Mouse (Mus musculus): Measurements from ENCODE around the gene Sgms1. TPM values are rescaled to one million over a fixed set of nuclear protein-coding genes. Genes with fewer than 3 reads are reported as not detected.

Sgms1 gene
- polyA plus RNA-seq, 1 experiment from 2014 or later, result 36.7 TPM

DNA sequence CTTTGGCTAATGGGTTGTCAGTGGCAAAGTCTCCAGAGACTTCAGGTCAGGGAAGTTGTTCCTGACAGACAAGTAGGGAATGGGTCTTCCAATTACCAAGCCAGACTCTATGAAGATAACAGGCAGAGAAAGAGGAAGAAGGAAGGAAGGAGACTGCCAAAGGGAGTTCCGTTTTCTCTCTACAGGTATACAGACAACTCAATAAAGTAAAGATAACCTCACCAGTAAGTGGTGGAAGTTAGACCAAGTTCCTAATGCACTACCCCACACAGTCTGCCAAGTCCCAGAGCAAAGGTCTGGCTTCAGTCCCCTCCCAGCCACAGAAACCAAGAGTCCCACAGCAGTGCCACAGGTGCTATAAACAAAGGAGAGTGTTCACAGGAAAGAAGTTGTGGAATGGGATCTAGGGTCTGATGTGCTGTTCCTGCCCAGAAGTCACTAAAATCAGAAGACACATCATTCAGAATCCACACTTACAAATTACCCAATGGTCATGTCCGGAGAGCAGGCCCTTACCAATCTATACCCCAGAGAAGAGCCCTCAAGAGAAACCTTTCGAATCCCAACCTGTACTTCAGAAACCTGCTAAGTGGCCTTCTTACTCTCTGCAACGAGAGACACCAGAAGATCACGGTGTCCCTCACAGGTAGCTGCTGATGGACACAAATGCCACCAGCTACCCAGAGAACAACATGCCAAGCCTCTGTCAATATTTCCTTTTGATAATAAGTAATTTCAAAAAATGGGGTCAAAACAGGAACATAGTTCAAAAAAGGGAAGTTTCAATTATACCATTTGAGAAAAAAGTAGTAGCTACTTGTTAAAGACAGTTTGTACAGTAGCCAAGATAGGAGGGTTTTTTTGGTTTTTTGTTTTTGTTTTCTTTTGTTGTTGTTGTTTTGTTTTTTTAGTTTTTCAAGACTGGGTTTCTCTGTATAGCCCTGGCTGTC lies 140.1 kb downstream of the Sgms1 start:
- Histone ChIP-seq H3K27ac (no peak overlapping the region), H3K36me3 (no peaks in the 10 kb centered on the region), H3K9ac (no peak overlapping the region), H3K4me1 (replicated peaks) (peaks cover 17% of the 10 kb centered on the region), H3K4me2 (no peak overlapping the region), H3K27me3 (no peaks in the 10 kb centered on the region), H3K9me3 (replicated peaks) (no peaks in the 10 kb centered on the region), H3K4me3 (no peak overlapping the region)
- 76% methylated on average over 5 of the region's 5 CpGs for WGBS
- ATAC-seq (replicated peaks; ENCODE audit: insufficient number of reproducible peaks, insufficient read depth, low FRiP score, low read depth), result no peak

DNA sequence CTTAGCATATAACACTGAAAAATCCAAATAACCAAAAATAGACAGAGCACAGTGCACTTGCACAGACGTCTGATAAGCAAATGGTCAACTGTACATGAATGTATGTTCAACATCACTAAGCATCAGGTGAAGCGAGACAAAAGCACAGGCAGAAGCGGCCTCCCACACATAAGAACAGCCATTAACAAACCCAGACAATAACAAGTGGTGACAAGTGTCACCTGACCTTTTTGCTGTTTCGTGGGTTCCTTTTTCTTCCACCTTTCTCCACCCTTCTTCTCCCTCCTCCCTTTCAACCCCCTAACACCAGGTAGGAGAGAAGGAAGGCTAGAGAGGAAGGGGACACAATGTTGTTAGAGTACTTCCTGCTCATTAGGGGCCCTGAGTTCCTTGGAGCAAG lies 144.6 kb downstream of the Sgms1 start:
- no peak for ATAC-seq (replicated peaks; ENCODE audit: insufficient number of reproducible peaks, insufficient read depth, low FRiP score, low read depth)
- WGBS, result 53% methylated on average over 4 of the region's 4 CpGs
- Histone ChIP-seq H3K36me3 (no peaks in the 10 kb centered on the region), H3K27ac (no peak overlapping the region), H3K4me1 (replicated peaks) (peaks cover 7% of the 10 kb centered on the region), H3K27me3 (no peaks in the 10 kb centered on the region), H3K4me3 (no peak overlapping the region), H3K9me3 (replicated peaks) (no peaks in the 10 kb centered on the region), H3K9ac (no peak overlapping the region), H3K4me2 (no peak overlapping the region)

DNA sequence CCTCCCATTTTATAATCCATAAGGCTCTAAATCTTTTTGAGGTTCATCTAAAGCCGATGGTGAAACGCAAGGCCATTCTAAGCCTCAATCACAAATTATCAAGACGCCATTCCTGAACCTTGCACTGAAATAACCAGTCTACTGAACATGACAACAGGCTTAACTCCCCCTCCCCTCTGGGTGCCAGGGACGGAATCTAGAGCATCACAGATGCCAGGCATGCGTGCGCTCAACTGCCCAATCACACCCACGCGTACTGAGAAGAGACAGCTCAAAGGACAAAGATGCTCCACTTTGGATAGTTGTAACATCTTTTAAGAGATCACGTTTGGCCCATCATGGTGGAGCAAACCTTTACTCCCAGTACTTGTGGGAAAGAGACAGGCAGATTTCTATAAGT lies 146.3 kb downstream of the Sgms1 start:
- H3K36me3 ChIP-seq, result no peaks in the 10 kb centered on the region
- no peak for ATAC-seq (replicated peaks; ENCODE audit: insufficient number of reproducible peaks, insufficient read depth, low FRiP score, low read depth)
- 91% methylated on average over 9 of the region's 9 CpGs for WGBS
- H3K4me2 ChIP-seq, result no peak overlapping the region
- H3K27ac ChIP-seq, result no peak overlapping the region
- no peaks in the 10 kb centered on the region for H3K9me3 ChIP-seq (replicated peaks)
- H3K9ac ChIP-seq, result no peak overlapping the region
- H3K27me3 ChIP-seq, result no peaks in the 10 kb centered on the region
- H3K4me3 ChIP-seq, result no peak overlapping the region
- peaks cover 19% of the 10 kb centered on the region for H3K4me1 ChIP-seq (replicated peaks)

DNA sequence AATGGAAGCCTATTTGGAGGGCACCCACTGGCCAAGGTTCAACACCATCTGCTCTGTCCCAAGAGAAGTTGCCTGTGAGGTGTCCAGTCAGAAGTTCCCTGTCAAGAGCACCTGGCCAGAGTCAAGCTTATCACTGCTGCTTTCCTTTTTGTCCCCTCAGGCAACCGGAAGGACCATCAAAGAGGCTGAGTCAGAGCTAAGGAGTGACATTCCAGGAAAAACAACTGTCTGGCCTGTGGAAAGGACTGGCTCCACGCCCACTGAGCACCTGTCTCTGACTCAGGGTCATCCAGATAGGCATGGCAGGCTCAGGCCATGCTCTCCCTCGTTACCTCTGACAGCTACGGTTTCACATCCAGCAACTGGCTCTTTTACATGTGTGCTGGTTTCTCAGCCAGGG lies 147.4 kb downstream of the Sgms1 start:
- Histone ChIP-seq H3K9me3 (replicated peaks) (no peaks in the 10 kb centered on the region), H3K4me3 (no peak overlapping the region), H3K27ac (no peak overlapping the region), H3K4me2 (no peak overlapping the region), H3K36me3 (no peaks in the 10 kb centered on the region), H3K27me3 (no peaks in the 10 kb centered on the region), H3K4me1 (replicated peaks) (peaks cover 22% of the 10 kb centered on the region), H3K9ac (no peak overlapping the region)
- ATAC-seq (replicated peaks; ENCODE audit: insufficient number of reproducible peaks, insufficient read depth, low FRiP score, low read depth), result no peak
- 42% methylated on average over 4 of the region's 4 CpGs for WGBS

DNA sequence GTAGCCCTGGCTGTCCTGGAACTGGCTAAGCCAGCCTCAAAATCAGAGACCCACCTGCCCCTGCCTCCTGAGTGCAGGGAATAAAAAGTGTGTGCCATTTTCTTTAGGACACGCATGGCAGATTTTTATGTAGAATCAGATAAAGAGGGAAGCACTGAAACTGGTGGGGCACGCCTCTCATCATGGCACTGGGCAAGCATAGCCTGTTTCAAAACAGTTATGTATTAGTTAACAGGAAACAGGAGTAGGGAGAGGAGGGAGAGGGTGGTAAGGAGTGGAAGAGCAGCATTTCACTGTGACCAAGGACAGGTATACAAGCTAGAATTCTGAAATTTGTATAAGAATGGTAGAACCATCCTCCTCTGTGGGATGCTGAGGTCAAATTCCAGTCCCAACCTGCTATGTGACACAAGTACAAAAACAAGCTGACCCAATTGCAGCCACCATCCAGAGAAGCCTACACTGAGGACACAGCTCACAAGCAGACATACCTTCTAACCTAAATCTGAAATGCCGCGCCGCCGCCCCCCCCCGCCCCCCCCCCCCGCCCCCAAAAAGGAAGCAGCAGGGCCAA lies 149.0 kb downstream of the Sgms1 start:
- peaks cover 22% of the 10 kb centered on the region for H3K4me1 ChIP-seq (replicated peaks)
- no peak for ATAC-seq (replicated peaks; ENCODE audit: insufficient number of reproducible peaks, insufficient read depth, low FRiP score, low read depth)
- no peak overlapping the region for H3K4me3 ChIP-seq
- H3K27me3 ChIP-seq, result no peaks in the 10 kb centered on the region
- H3K27ac ChIP-seq, result no peak overlapping the region
- H3K4me2 ChIP-seq, result no peak overlapping the region
- no peaks in the 10 kb centered on the region for H3K36me3 ChIP-seq
- H3K9ac ChIP-seq, result no peak overlapping the region
- no peaks in the 10 kb centered on the region for H3K9me3 ChIP-seq (replicated peaks)
- 64% methylated on average over 8 of the region's 8 CpGs for WGBS

DNA sequence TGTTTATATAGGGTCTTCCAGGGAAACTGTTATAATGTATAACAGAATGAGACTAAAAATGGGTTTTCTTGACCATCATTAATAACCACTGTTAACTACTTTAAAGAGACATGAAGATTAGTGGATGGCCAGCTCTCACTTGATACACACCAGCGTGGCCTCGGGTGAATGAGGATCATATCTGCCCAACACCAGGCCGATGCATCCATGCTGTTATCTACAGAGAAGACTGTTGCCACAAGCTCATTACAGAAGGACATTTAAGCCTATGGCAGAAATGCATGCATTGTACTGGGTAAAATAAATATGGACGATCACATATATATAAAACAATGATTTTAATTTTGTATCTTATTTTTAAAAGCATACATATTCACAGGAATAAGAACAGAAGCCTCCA lies 149.6 kb downstream of the Sgms1 start:
- Histone ChIP-seq H3K4me1 (replicated peaks) (peaks cover 22% of the 10 kb centered on the region), H3K36me3 (no peaks in the 10 kb centered on the region), H3K27ac (no peak overlapping the region), H3K4me3 (no peak overlapping the region), H3K9ac (no peak overlapping the region), H3K27me3 (no peaks in the 10 kb centered on the region), H3K9me3 (replicated peaks) (no peaks in the 10 kb centered on the region), H3K4me2 (no peak overlapping the region)
- no peak for ATAC-seq (replicated peaks; ENCODE audit: insufficient number of reproducible peaks, insufficient read depth, low FRiP score, low read depth)
- WGBS, result 67% methylated on average over 4 of the region's 4 CpGs

DNA sequence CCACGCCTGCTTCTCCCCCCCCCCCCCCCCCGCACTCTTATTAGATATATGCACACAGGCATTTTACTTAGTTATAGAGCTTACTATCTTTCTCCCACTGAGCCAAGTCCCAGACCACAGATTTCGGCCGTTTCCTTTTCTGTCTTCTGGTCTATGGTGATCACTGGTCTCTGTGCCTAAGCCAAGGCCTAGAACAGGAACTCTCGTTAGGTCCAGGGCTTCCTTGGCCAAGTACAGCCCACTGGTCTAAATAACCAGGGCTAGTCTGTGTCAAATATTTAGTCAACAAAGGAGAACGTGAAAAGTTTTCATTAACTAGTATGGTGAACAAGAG lies 150.1 kb downstream of the Sgms1 start:
- H3K9me3 ChIP-seq (replicated peaks), result no peaks in the 10 kb centered on the region
- H3K4me2 ChIP-seq, result no peak overlapping the region
- no peaks in the 10 kb centered on the region for H3K27me3 ChIP-seq
- no peak overlapping the region for H3K27ac ChIP-seq
- no peak overlapping the region for H3K9ac ChIP-seq
- H3K36me3 ChIP-seq, result no peaks in the 10 kb centered on the region
- no peak for ATAC-seq (replicated peaks; ENCODE audit: insufficient number of reproducible peaks, insufficient read depth, low FRiP score, low read depth)
- H3K4me1 ChIP-seq (replicated peaks), result peaks cover 22% of the 10 kb centered on the region
- H3K4me3 ChIP-seq, result no peak overlapping the region
- 71% methylated on average over 6 of the region's 6 CpGs for WGBS

DNA sequence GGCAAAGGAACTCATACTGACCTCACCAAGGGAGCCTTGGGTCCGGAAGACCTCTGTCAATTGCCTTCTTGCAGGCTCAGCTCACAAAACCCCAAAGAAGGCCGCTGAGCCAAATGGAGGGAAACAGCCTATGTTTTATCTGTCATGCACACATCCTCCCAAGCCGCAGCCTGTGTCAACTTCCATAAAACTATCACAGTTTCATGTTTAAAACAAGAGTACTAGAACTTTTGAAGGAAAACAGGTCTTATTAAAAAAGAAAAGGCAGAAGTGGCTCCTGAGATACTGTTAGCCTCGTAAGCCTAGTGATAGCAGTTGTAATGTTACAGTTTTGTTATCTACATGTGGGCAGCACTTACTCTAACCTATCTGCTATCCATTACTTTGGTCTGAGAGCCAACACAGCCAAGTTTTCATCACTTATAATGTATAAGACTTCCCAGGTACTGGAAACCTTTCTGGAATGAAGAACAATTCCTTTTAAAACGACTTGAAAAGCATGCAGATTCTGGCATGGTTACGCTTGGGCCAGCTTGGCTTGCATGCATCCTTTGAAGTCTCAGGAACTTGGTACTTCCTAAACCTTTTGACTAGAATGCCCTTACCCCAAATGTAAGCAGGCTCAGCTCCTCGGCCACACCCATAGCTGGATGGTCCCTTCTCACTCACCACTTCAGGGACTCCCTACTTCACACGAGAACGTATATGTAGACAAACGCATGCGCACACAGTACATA lies 150.6 kb downstream of the Sgms1 start:
- H3K4me1 ChIP-seq (replicated peaks), result peaks cover 22% of the 10 kb centered on the region

DNA sequence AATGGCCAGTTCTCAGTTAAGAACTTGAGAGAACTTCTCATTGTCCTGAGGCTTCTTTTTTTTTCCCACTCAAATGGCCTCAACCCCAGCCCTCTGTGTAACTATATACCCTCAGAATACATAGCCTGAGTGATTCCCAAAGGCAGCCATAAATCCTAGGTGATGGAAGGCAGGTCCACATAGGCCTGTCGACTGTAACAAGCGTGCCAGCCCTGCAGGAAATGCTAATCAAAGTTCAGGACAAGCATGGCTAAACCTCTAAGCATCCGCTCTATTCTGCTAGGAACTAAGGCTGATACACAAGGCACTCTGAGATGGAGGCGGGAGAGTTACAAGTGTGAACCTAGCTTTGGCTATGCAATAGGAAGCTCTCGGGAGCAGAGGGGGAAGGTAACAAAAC lies 151.8 kb downstream of the Sgms1 start:
- WGBS, result 69% methylated on average over 5 of the region's 5 CpGs
- Histone ChIP-seq H3K9ac (no peak overlapping the region), H3K27ac (no peak overlapping the region), H3K27me3 (no peaks in the 10 kb centered on the region), H3K4me2 (no peak overlapping the region), H3K36me3 (no peaks in the 10 kb centered on the region), H3K4me1 (replicated peaks) (peaks cover 22% of the 10 kb centered on the region), H3K9me3 (replicated peaks) (no peaks in the 10 kb centered on the region), H3K4me3 (no peak overlapping the region)
- no peak for ATAC-seq (replicated peaks; ENCODE audit: insufficient number of reproducible peaks, insufficient read depth, low FRiP score, low read depth)

More for the DNA sequence above, 150.6 kb downstream of the Sgms1 start:
- WGBS, result 63% methylated on average over 11 of the region's 11 CpGs
- Histone ChIP-seq H3K27ac (0 out of 2 replicates have a peak overlapping the region, but pooled peaks have one; percentile 20), H3K27me3 (no peaks in the 10 kb centered on the region), H3K36me3 (no peaks in the 10 kb centered on the region), H3K4me3 (no peak overlapping the region), H3K9ac (no peak overlapping the region), H3K4me2 (no peak overlapping the region), H3K9me3 (replicated peaks) (no peaks in the 10 kb centered on the region)
- ATAC-seq (replicated peaks; ENCODE audit: insufficient number of reproducible peaks, insufficient read depth, low FRiP score, low read depth), result no peak

DNA sequence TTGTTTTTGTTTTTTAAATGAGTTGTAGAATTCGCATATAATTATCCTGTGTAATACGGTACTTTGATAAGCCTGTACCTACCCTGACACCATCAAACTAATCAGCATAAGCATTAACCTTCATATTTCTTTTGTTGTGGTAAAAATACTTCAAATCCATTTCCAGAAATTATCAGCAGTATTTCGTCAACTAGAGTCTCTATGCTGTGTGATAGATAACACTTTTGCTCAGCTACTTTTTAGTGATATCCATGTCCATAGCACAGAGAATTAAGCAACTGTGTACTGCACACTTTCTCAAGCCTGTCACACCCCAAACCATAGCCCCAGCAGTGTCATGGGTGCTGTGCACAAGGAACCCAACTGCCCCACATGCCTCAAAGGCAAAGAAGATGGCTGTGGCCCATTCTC lies 152.3 kb downstream of the Sgms1 start:
- 78% methylated on average over 3 of the region's 3 CpGs for WGBS
- Histone ChIP-seq H3K36me3 (no peaks in the 10 kb centered on the region), H3K27me3 (no peaks in the 10 kb centered on the region), H3K4me2 (no peak overlapping the region), H3K27ac (no peak overlapping the region), H3K9me3 (replicated peaks) (no peaks in the 10 kb centered on the region), H3K9ac (no peak overlapping the region), H3K4me3 (no peak overlapping the region), H3K4me1 (replicated peaks) (peaks cover 18% of the 10 kb centered on the region)
- ATAC-seq (replicated peaks; ENCODE audit: insufficient number of reproducible peaks, insufficient read depth, low FRiP score, low read depth), result no peak

DNA sequence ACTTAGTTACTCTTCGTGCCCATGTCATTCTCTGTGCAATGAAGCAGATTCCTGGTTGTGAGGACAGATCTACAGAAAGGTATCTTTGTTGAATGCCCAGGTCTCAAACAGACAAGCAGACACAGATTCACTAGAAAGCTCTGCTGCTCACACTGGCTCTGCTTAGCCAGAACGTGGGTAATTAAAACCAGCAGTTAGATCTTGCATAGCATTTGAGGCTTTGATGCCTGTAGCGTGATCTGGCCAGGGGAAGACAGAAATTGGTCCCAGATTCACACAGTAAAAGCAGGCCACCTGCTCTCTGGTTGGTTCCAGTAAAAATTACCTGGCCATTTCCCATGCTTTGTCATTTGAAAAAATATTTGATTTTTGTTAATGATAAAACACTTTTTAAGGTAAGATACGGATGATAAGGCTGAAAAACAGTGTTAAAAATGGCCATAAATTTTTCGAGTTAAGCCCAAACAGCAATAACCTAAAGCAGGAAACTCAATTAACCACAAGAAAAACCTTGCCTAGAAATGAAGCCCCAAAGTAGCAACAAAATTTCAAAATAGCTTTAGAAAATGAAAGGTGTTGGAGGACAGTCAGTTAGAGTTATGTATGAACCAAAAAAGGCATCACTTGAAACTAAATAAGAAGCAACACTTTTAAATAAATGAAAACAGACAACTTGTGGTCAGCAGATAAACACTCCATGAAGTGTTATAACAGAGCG lies 154.6 kb downstream of the Sgms1 start:
- no peak overlapping the region for H3K27ac ChIP-seq
- no peak overlapping the region for H3K4me3 ChIP-seq
- no peaks in the 10 kb centered on the region for H3K9me3 ChIP-seq (replicated peaks)
- H3K4me1 ChIP-seq (replicated peaks), result peaks cover 26% of the 10 kb centered on the region
- WGBS, result 77% methylated on average over 6 of the region's 6 CpGs
- no peak overlapping the region for H3K9ac ChIP-seq
- H3K27me3 ChIP-seq, result no peaks in the 10 kb centered on the region
- no peak overlapping the region for H3K4me2 ChIP-seq
- no peak for ATAC-seq (replicated peaks; ENCODE audit: insufficient number of reproducible peaks, insufficient read depth, low FRiP score, low read depth)
- no peaks in the 10 kb centered on the region for H3K36me3 ChIP-seq
